Mouse (Mus musculus): Measurements from ENCODE around the gene Rnf144b. TPM values are rescaled to one million over a fixed set of nuclear protein-coding genes. Genes with fewer than 3 reads are reported as not detected.

The Rnf144b gene
- total and polyA plus RNA-seq, 3 experiments: 8.0 to 31.0 (median 18.1) TPM

GRCm38 (mm10) chr13:47089271-47089670 lies 33.2 kb upstream of the Rnf144b start:
- TF ChIP-seq CTCF (IDR thresholded peaks at IDR 0.05) (no peak), EP300 (IDR thresholded peaks at IDR 0.05; ENCODE audit: insufficient read depth, low read depth, low read length) (no peak), POLR2A (IDR thresholded peaks at IDR 0.05; ENCODE audit: insufficient read depth, low read depth, low read length) (no peak)
- no peaks in the 10 kb centered on the region for H3K4me1 ChIP-seq (ENCODE audit: control insufficient read depth, insufficient read depth, low read length)
- no peak overlapping the region for H3K4me3 ChIP-seq
- H3K9ac ChIP-seq (ENCODE audit: low read depth, low read length): no peak overlapping the region
- no peak for DNase-seq
- H3K27me3 ChIP-seq (ENCODE audit: control insufficient read depth, insufficient read depth, low read length): no peaks in the 10 kb centered on the region
- intact Hi-C loops (cut with DNase I): no loop called here
- no peak overlapping the region for H3K27ac ChIP-seq
- no peaks in the 10 kb centered on the region for H3K79me2 ChIP-seq (replicated peaks; ENCODE audit: control insufficient read depth, insufficient read depth, low read length)
- 46% methylated on average over 2 of the region's 2 CpGs for WGBS
- H3K36me3 ChIP-seq (ENCODE audit: control insufficient read depth, insufficient read depth, low read length): peaks cover 5% of the 10 kb centered on the region

DNA sequence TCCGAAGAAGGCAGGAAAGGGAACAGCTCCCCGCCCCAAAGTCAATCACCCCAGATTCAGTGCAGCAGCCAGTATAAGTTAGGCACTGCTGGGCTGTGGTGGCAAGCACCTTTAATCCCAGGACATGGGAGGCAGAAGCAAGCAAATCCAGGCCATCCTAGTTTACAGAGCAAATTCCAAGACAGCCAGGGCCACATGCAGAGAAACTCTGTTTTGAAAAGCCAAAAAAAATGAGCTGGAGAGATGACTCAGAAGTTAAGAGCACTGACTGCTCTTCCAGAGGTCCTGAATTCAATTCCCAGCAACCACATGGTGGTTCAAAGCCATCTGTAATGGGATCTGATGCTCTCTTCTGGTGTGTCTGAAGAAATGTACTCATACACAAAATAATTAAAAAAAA lies 28.7 kb upstream of the Rnf144b start:
- DNase-seq: no peak
- H3K9ac ChIP-seq (ENCODE audit: low read depth, low read length): no peak overlapping the region
- no peaks in the 10 kb centered on the region for H3K4me1 ChIP-seq (ENCODE audit: control insufficient read depth, insufficient read depth, low read length)
- H3K27ac ChIP-seq: no peak overlapping the region
- TF ChIP-seq CTCF (IDR thresholded peaks at IDR 0.05) (no peak), EP300 (IDR thresholded peaks at IDR 0.05; ENCODE audit: insufficient read depth, low read depth, low read length) (no peak), POLR2A (IDR thresholded peaks at IDR 0.05; ENCODE audit: insufficient read depth, low read depth, low read length) (no peak)
- no peaks in the 10 kb centered on the region for H3K79me2 ChIP-seq (replicated peaks; ENCODE audit: control insufficient read depth, insufficient read depth, low read length)
- H3K36me3 ChIP-seq (ENCODE audit: control insufficient read depth, insufficient read depth, low read length): peaks cover 5% of the 10 kb centered on the region
- no peaks in the 10 kb centered on the region for H3K27me3 ChIP-seq (ENCODE audit: control insufficient read depth, insufficient read depth, low read length)
- 78% methylated on average over 2 of the region's 2 CpGs for WGBS
- H3K4me3 ChIP-seq: no peak overlapping the region
- intact Hi-C loops (cut with DNase I): no loop called here

- intact Hi-C loops (cut with DNase I): no loop called here
- DNase-seq: no peak
- TF ChIP-seq EP300 (IDR thresholded peaks at IDR 0.05; ENCODE audit: insufficient read depth, low read depth, low read length) (no peak), CTCF (IDR thresholded peaks at IDR 0.05) (no peak), POLR2A (IDR thresholded peaks at IDR 0.05; ENCODE audit: insufficient read depth, low read depth, low read length) (no peak)
- Histone ChIP-seq H3K4me1 (ENCODE audit: control insufficient read depth, insufficient read depth, low read length) (no peaks in the 10 kb centered on the region), H3K27me3 (ENCODE audit: control insufficient read depth, insufficient read depth, low read length) (no peaks in the 10 kb centered on the region), H3K79me2 (replicated peaks; ENCODE audit: control insufficient read depth, insufficient read depth, low read length) (no peaks in the 10 kb centered on the region), H3K9ac (ENCODE audit: low read depth, low read length) (no peak overlapping the region), H3K27ac (no peak overlapping the region), H3K4me3 (no peak overlapping the region), H3K36me3 (ENCODE audit: control insufficient read depth, insufficient read depth, low read length) (peaks cover 6% of the 10 kb centered on the region)
- 88% methylated on average over 2 of the region's 2 CpGs for WGBS
These were observed 25.9 kb upstream of the Rnf144b start for GRCm38 (mm10) chr13:47096591-47096990.

GRCm38 (mm10) chr13:47099265-47099664 lies 23.2 kb upstream of the Rnf144b start:
- Histone ChIP-seq H3K9ac (ENCODE audit: low read depth, low read length) (no peak overlapping the region), H3K27me3 (ENCODE audit: control insufficient read depth, insufficient read depth, low read length) (no peaks in the 10 kb centered on the region), H3K4me1 (ENCODE audit: control insufficient read depth, insufficient read depth, low read length) (peaks cover 4% of the 10 kb centered on the region), H3K27ac (no peak overlapping the region), H3K79me2 (replicated peaks; ENCODE audit: control insufficient read depth, insufficient read depth, low read length) (no peaks in the 10 kb centered on the region; the same call in 1 of the 2 replicates), H3K4me3 (no peak overlapping the region), H3K36me3 (ENCODE audit: control insufficient read depth, insufficient read depth, low read length) (peaks cover 11% of the 10 kb centered on the region)
- WGBS: 71% methylated on average over 7 of the region's 7 CpGs
- no peak for TF ChIP-seq POLR2A (IDR thresholded peaks at IDR 0.05; ENCODE audit: insufficient read depth, low read depth, low read length)
- TF ChIP-seq EP300 (IDR thresholded peaks at IDR 0.05; ENCODE audit: insufficient read depth, low read depth, low read length): no peak
- no peak for TF ChIP-seq CTCF (IDR thresholded peaks at IDR 0.05)
- intact Hi-C loops (cut with DNase I): no loop called here
- DNase-seq: no peak

GRCm38 (mm10) chr13:47100587-47100986 lies 21.9 kb upstream of the Rnf144b start:
- TF ChIP-seq CTCF (IDR thresholded peaks at IDR 0.05) (no peak), POLR2A (IDR thresholded peaks at IDR 0.05; ENCODE audit: insufficient read depth, low read depth, low read length) (no peak), EP300 (IDR thresholded peaks at IDR 0.05; ENCODE audit: insufficient read depth, low read depth, low read length) (no peak)
- Histone ChIP-seq H3K4me1 (ENCODE audit: control insufficient read depth, insufficient read depth, low read length) (peaks cover 7% of the 10 kb centered on the region), H3K27me3 (ENCODE audit: control insufficient read depth, insufficient read depth, low read length) (no peaks in the 10 kb centered on the region), H3K4me3 (no peak overlapping the region), H3K36me3 (ENCODE audit: control insufficient read depth, insufficient read depth, low read length) (peaks cover 9% of the 10 kb centered on the region; the same call in 1 of the 2 replicates), H3K79me2 (replicated peaks; ENCODE audit: control insufficient read depth, insufficient read depth, low read length) (no peaks in the 10 kb centered on the region; the same call in 1 of the 2 replicates), H3K27ac (no peak overlapping the region), H3K9ac (ENCODE audit: low read depth, low read length) (no peak overlapping the region)
- intact Hi-C loops (cut with DNase I): no loop called here
- DNase-seq: no peak
- 90% methylated on average over 2 of the region's 2 CpGs for WGBS

GRCm38 (mm10) chr13:47104146-47104545 lies 18.3 kb upstream of the Rnf144b start:
- Histone ChIP-seq H3K4me1 (ENCODE audit: control insufficient read depth, insufficient read depth, low read length) (peaks cover 7% of the 10 kb centered on the region), H3K9ac (ENCODE audit: low read depth, low read length) (no peak overlapping the region), H3K27ac (no peak overlapping the region), H3K79me2 (replicated peaks; ENCODE audit: control insufficient read depth, insufficient read depth, low read length) (no peaks in the 10 kb centered on the region; the same call in 1 of the 2 replicates), H3K4me3 (peak overlapping the region; percentile 92; the same call in 1 of the 2 replicates), H3K36me3 (ENCODE audit: control insufficient read depth, insufficient read depth, low read length) (peaks cover 9% of the 10 kb centered on the region; the same call in 1 of the 2 replicates), H3K27me3 (ENCODE audit: control insufficient read depth, insufficient read depth, low read length) (no peaks in the 10 kb centered on the region)
- TF ChIP-seq CTCF (IDR thresholded peaks at IDR 0.05): no peak
- no peak for TF ChIP-seq POLR2A (IDR thresholded peaks at IDR 0.05; ENCODE audit: insufficient read depth, low read depth, low read length)
- TF ChIP-seq EP300 (IDR thresholded peaks at IDR 0.05; ENCODE audit: insufficient read depth, low read depth, low read length): no peak
- WGBS: 44% methylated on average over 2 of the region's 2 CpGs
- intact Hi-C loops (cut with DNase I): no loop called here
- no peak for DNase-seq

Data from heart, adult 2 months (tissue).